ENCODE assay signal across 9 mouse cellular contexts in genomic region chr6:27408473-27408872, GRCm38 (mm10).
A peak's percentile ranks its signal among the peaks of the same experiment; 100 is the strongest.
DNase-seq lines count a peak whose midpoint lies in the region; ATAC-seq lines count a peak whose summit lies in the region.
"Had no signal": no experiment of that assay in that cellular context is flagged by ENCODE, and none has a peak within 500 bp of the region (broad histone marks: within the 10 kb centered on the region; RNA-seq: fewer than 3 reads in every experiment).

No protein-coding gene starts in this region.

- no peaks in the 10 kb centered on the region for H3K9me3 ChIP-seq in hindbrain, embryonic 11.5 days (ENCODE audit: control insufficient read depth, low read length)
- no peaks in the 10 kb centered on the region for H3K9me3 ChIP-seq in liver, embryonic 12.5 days (replicated peaks)
- H3K9me3 ChIP-seq: lung, embryonic 15.5 days had no signal

- no peak overlapping the region for H3K4me3 ChIP-seq in hindbrain, embryonic 11.5 days (ENCODE audit: low read depth, low read length)
- H3K4me3 ChIP-seq in liver, embryonic 12.5 days = no peak overlapping the region
- H3K4me3 ChIP-seq: lung, embryonic 15.5 days had no signal

- H3K36me3 ChIP-seq in hindbrain, embryonic 11.5 days (ENCODE audit: control insufficient read depth, insufficient read depth, low read length) = no peaks in the 10 kb centered on the region
- no peaks in the 10 kb centered on the region for H3K36me3 ChIP-seq in liver, embryonic 12.5 days
- H3K36me3 ChIP-seq: lung, embryonic 15.5 days had no signal

- DNase-seq in right cerebral cortex, adult 18-20 months = peak; percentile 29
- no peak for DNase-seq in right cerebral cortex, postnatal 25 days
- DNase-seq in hindbrain, embryonic 11.5 days (ENCODE audit: low spot score) = peak; percentile 7
- peak; percentile 52 to 60 for DNase-seq in layer of hippocampus, postnatal 36 days
- DNase-seq in testis, postnatal 10 days (ENCODE audit: low spot score) = no peak
- DNase-seq in heart, adult 11 months = no peak
- DNase-seq: cerebellum, adult 9-10 months had no signal

- H3K9ac ChIP-seq in hindbrain, embryonic 11.5 days (ENCODE audit: low read depth, low read length) = no peak overlapping the region
- no peak overlapping the region for H3K9ac ChIP-seq in liver, embryonic 12.5 days
- H3K9ac ChIP-seq: lung, embryonic 15.5 days had no signal

- H3K4me1 ChIP-seq in hindbrain, embryonic 11.5 days (replicated peaks; ENCODE audit: control insufficient read depth, insufficient read depth, low read length) = no peaks in the 10 kb centered on the region
- no peaks in the 10 kb centered on the region for H3K4me1 ChIP-seq in liver, embryonic 12.5 days
- H3K4me1 ChIP-seq: lung, embryonic 15.5 days had no signal

- no peak overlapping the region for H3K27ac ChIP-seq in hindbrain, embryonic 11.5 days (ENCODE audit: low read depth, low read length)
- no peak overlapping the region for H3K27ac ChIP-seq in liver, embryonic 12.5 days
- H3K27ac ChIP-seq: lung, embryonic 15.5 days had no signal

- no peaks in the 10 kb centered on the region for H3K27me3 ChIP-seq in hindbrain, embryonic 11.5 days (ENCODE audit: control insufficient read depth, insufficient read depth, low read length)
- H3K27me3 ChIP-seq in liver, embryonic 12.5 days (replicated peaks) = no peaks in the 10 kb centered on the region
- H3K27me3 ChIP-seq: lung, embryonic 15.5 days had no signal

- peak; percentile 57 for ATAC-seq in hindbrain, embryonic 11.5 days (ENCODE audit: low FRiP score)
- ATAC-seq in liver, embryonic 12.5 days = no peak

- 76% methylated on average over 4 of the region's 4 CpGs for WGBS in hindbrain, embryonic 11.5 days
- 62% methylated on average over 4 of the region's 4 CpGs for WGBS in liver, embryonic 12.5 days (ENCODE audit: insufficient replicate concordance)

- no peak overlapping the region for H3K4me2 ChIP-seq in hindbrain, embryonic 11.5 days (replicated peaks; ENCODE audit: low read depth, low read length)
- no peak overlapping the region for H3K4me2 ChIP-seq in liver, embryonic 12.5 days
- H3K4me2 ChIP-seq: lung, embryonic 15.5 days had no signal

Comparison
In these comparisons a context has a peak if more than half of its experiments do, and no peak if none do; other contexts are left out.
1. DNase-seq: peak in right cerebral cortex, adult 18-20 months (single experiment), hindbrain, embryonic 11.5 days (single experiment) and layer of hippocampus, postnatal 36 days (2 of 2); none in right cerebral cortex, postnatal 25 days (single experiment), testis, postnatal 10 days (single experiment) and heart, adult 11 months (single experiment).